Mouse (Mus musculus): ENCODE data around the gene Cmss1. TPM values are rescaled to one million over a fixed set of nuclear protein-coding genes. Genes with fewer than 3 reads are reported as not detected.
A peak's percentile ranks its signal among the peaks of the same experiment; 100 is the strongest.

Gene Cmss1
- polyA plus RNA-seq, 1 experiment from 2014 or later, result 58.3 TPM

GRCm38 (mm10) chr16:57593422-57594157, 13.1 kb downstream of the Cmss1 start:
- Histone ChIP-seq H3K27me3 (ENCODE audit: control insufficient read depth, insufficient read depth, low read length) (no peaks in the 10 kb centered on the region), H3K4me2 (ENCODE audit: low read depth, severe bottlenecking) (no peak overlapping the region), H3K9ac (ENCODE audit: low read length) (no peak overlapping the region), H3K4me3 (ENCODE audit: low read depth, low read length) (no peak overlapping the region), H3K27ac (replicated peaks; ENCODE audit: low read depth, low read length) (no peak overlapping the region), H3K36me3 (ENCODE audit: control insufficient read depth, insufficient read depth, low read length) (no peaks in the 10 kb centered on the region), H3K9me3 (ENCODE audit: control insufficient read depth, low read length) (no peaks in the 10 kb centered on the region), H3K4me1 (ENCODE audit: control insufficient read depth, insufficient read depth, low read length) (no peaks in the 10 kb centered on the region)
- ATAC-seq (ENCODE audit: insufficient number of reproducible peaks, low FRiP score, low TSS enrichment, low read depth), result no peak
- peak; percentile 43 for DNase-seq (ENCODE audit: low spot score)
- WGBS, result 43% methylated on average over 7 of the region's 7 CpGs

GRCm38 (mm10) chr16:57585201-57585600, 21.5 kb downstream of the Cmss1 start:
- no peak for ATAC-seq (ENCODE audit: insufficient number of reproducible peaks, low FRiP score, low TSS enrichment, low read depth)
- no peak overlapping the region for H3K27ac ChIP-seq (replicated peaks; ENCODE audit: low read depth, low read length)

GRCm38 (mm10) chr16:57582008-57582407, 24.7 kb downstream of the Cmss1 start:
- no peak overlapping the region for H3K9ac ChIP-seq (ENCODE audit: low read length)
- ATAC-seq (ENCODE audit: insufficient number of reproducible peaks, low FRiP score, low TSS enrichment, low read depth), result no peak
- no peaks in the 10 kb centered on the region for H3K9me3 ChIP-seq (ENCODE audit: control insufficient read depth, low read length)
- WGBS, result 83% methylated on average over 2 of the region's 2 CpGs
- no peaks in the 10 kb centered on the region for H3K36me3 ChIP-seq (ENCODE audit: control insufficient read depth, insufficient read depth, low read length)
- no peak for DNase-seq (ENCODE audit: low spot score)
- no peaks in the 10 kb centered on the region for H3K4me1 ChIP-seq (ENCODE audit: control insufficient read depth, insufficient read depth, low read length)
- H3K27me3 ChIP-seq (ENCODE audit: control insufficient read depth, insufficient read depth, low read length), result no peaks in the 10 kb centered on the region
- H3K27ac ChIP-seq (replicated peaks; ENCODE audit: low read depth, low read length), result no peak overlapping the region; the same call in 1 of the 2 replicates
- H3K4me2 ChIP-seq (ENCODE audit: low read depth, severe bottlenecking), result no peak overlapping the region
- H3K4me3 ChIP-seq (ENCODE audit: low read depth, low read length), result no peak overlapping the region

More at GRCm38 (mm10) chr16:57585201-57585600, 21.5 kb downstream of the Cmss1 start:
- H3K36me3 ChIP-seq (ENCODE audit: control insufficient read depth, insufficient read depth, low read length), result no peaks in the 10 kb centered on the region
- no peak overlapping the region for H3K9ac ChIP-seq (ENCODE audit: low read length)
- H3K4me1 ChIP-seq (ENCODE audit: control insufficient read depth, insufficient read depth, low read length), result no peaks in the 10 kb centered on the region
- H3K4me2 ChIP-seq (ENCODE audit: low read depth, severe bottlenecking), result no peak overlapping the region
- no peak for DNase-seq (ENCODE audit: low spot score)
- H3K4me3 ChIP-seq (ENCODE audit: low read depth, low read length), result no peak overlapping the region
- 70% methylated on average over 3 of the region's 3 CpGs for WGBS
- no peaks in the 10 kb centered on the region for H3K27me3 ChIP-seq (ENCODE audit: control insufficient read depth, insufficient read depth, low read length)
- H3K9me3 ChIP-seq (ENCODE audit: control insufficient read depth, low read length), result no peaks in the 10 kb centered on the region

GRCm38 (mm10) chr16:57580041-57580440, 26.6 kb downstream of the Cmss1 start:
- Histone ChIP-seq H3K9ac (ENCODE audit: low read length) (no peak overlapping the region), H3K27ac (replicated peaks; ENCODE audit: low read depth, low read length) (no peak overlapping the region), H3K4me2 (ENCODE audit: low read depth, severe bottlenecking) (no peak overlapping the region), H3K4me1 (ENCODE audit: control insufficient read depth, insufficient read depth, low read length) (no peaks in the 10 kb centered on the region), H3K9me3 (ENCODE audit: control insufficient read depth, low read length) (no peaks in the 10 kb centered on the region), H3K27me3 (ENCODE audit: control insufficient read depth, insufficient read depth, low read length) (no peaks in the 10 kb centered on the region), H3K36me3 (ENCODE audit: control insufficient read depth, insufficient read depth, low read length) (no peaks in the 10 kb centered on the region), H3K4me3 (ENCODE audit: low read depth, low read length) (no peak overlapping the region)
- 84% methylated on average over 7 of the region's 7 CpGs for WGBS
- no peak for DNase-seq (ENCODE audit: low spot score)
- no peak for ATAC-seq (ENCODE audit: insufficient number of reproducible peaks, low FRiP score, low TSS enrichment, low read depth)

- no peak for DNase-seq (ENCODE audit: low spot score)
- Histone ChIP-seq H3K9me3 (ENCODE audit: control insufficient read depth, low read length) (no peaks in the 10 kb centered on the region), H3K36me3 (ENCODE audit: control insufficient read depth, insufficient read depth, low read length) (no peaks in the 10 kb centered on the region), H3K27ac (replicated peaks; ENCODE audit: low read depth, low read length) (no peak overlapping the region), H3K27me3 (ENCODE audit: control insufficient read depth, insufficient read depth, low read length) (no peaks in the 10 kb centered on the region), H3K9ac (ENCODE audit: low read length) (no peak overlapping the region), H3K4me1 (ENCODE audit: control insufficient read depth, insufficient read depth, low read length) (no peaks in the 10 kb centered on the region), H3K4me2 (ENCODE audit: low read depth, severe bottlenecking) (no peak overlapping the region), H3K4me3 (ENCODE audit: low read depth, low read length) (no peak overlapping the region)
- 96% methylated on average over 1 of the region's 1 CpGs for WGBS
- no peak for ATAC-seq (ENCODE audit: insufficient number of reproducible peaks, low FRiP score, low TSS enrichment, low read depth)
These were observed 29.1 kb downstream of the Cmss1 start for GRCm38 (mm10) chr16:57577519-57577918.

- H3K4me1 ChIP-seq (ENCODE audit: control insufficient read depth, insufficient read depth, low read length), result no peaks in the 10 kb centered on the region
- H3K27me3 ChIP-seq (ENCODE audit: control insufficient read depth, insufficient read depth, low read length), result no peaks in the 10 kb centered on the region
- no peak overlapping the region for H3K4me2 ChIP-seq (ENCODE audit: low read depth, severe bottlenecking)
- no peak overlapping the region for H3K4me3 ChIP-seq (ENCODE audit: low read depth, low read length)
- no peak overlapping the region for H3K9ac ChIP-seq (ENCODE audit: low read length)
- H3K36me3 ChIP-seq (ENCODE audit: control insufficient read depth, insufficient read depth, low read length), result no peaks in the 10 kb centered on the region; the same call in 1 of the 2 replicates
- no peak for ATAC-seq (ENCODE audit: insufficient number of reproducible peaks, low FRiP score, low TSS enrichment, low read depth)
- H3K9me3 ChIP-seq (ENCODE audit: control insufficient read depth, low read length), result no peaks in the 10 kb centered on the region
- DNase-seq (ENCODE audit: low spot score), result no peak
- 89% methylated on average over 1 of the region's 1 CpGs for WGBS
- no peak overlapping the region for H3K27ac ChIP-seq (replicated peaks; ENCODE audit: low read depth, low read length)
These were observed 30.8 kb downstream of the Cmss1 start for GRCm38 (mm10) chr16:57575764-57576388.

GRCm38 (mm10) chr16:57573831-57574230, 32.8 kb downstream of the Cmss1 start:
- Histone ChIP-seq H3K36me3 (ENCODE audit: control insufficient read depth, insufficient read depth, low read length) (no peaks in the 10 kb centered on the region; the same call in 1 of the 2 replicates), H3K9ac (ENCODE audit: low read length) (no peak overlapping the region), H3K27ac (replicated peaks; ENCODE audit: low read depth, low read length) (no peak overlapping the region), H3K4me2 (ENCODE audit: low read depth, severe bottlenecking) (no peak overlapping the region), H3K4me3 (ENCODE audit: low read depth, low read length) (no peak overlapping the region), H3K9me3 (ENCODE audit: control insufficient read depth, low read length) (no peaks in the 10 kb centered on the region), H3K4me1 (ENCODE audit: control insufficient read depth, insufficient read depth, low read length) (no peaks in the 10 kb centered on the region), H3K27me3 (ENCODE audit: control insufficient read depth, insufficient read depth, low read length) (no peaks in the 10 kb centered on the region)
- no peak for ATAC-seq (ENCODE audit: insufficient number of reproducible peaks, low FRiP score, low TSS enrichment, low read depth)
- no peak for DNase-seq (ENCODE audit: low spot score)
- WGBS, result 93% methylated on average over 1 of the region's 1 CpGs

GRCm38 (mm10) chr16:57570789-57571311, 35.8 kb downstream of the Cmss1 start:
- H3K9me3 ChIP-seq (ENCODE audit: control insufficient read depth, low read length), result no peaks in the 10 kb centered on the region
- H3K4me1 ChIP-seq (ENCODE audit: control insufficient read depth, insufficient read depth, low read length), result no peaks in the 10 kb centered on the region
- ATAC-seq (ENCODE audit: insufficient number of reproducible peaks, low FRiP score, low TSS enrichment, low read depth), result no peak
- H3K27me3 ChIP-seq (ENCODE audit: control insufficient read depth, insufficient read depth, low read length), result no peaks in the 10 kb centered on the region
- no peak overlapping the region for H3K4me3 ChIP-seq (ENCODE audit: low read depth, low read length)
- H3K36me3 ChIP-seq (ENCODE audit: control insufficient read depth, insufficient read depth, low read length), result no peaks in the 10 kb centered on the region; the same call in 1 of the 2 replicates
- H3K4me2 ChIP-seq (ENCODE audit: low read depth, severe bottlenecking), result no peak overlapping the region
- no peak for DNase-seq (ENCODE audit: low spot score)
- 97% methylated on average over 5 of the region's 5 CpGs for WGBS
- no peak overlapping the region for H3K9ac ChIP-seq (ENCODE audit: low read length)
- no peak overlapping the region for H3K27ac ChIP-seq (replicated peaks; ENCODE audit: low read depth, low read length)

Data from limb, embryonic 11.5 days (tissue).